Mouse (Mus musculus): Measurements from ENCODE around the gene Ccl9.

Gene Ccl9

GRCm38 (mm10) chr11:83578186-83578760 lies at the start of gene Ccl9:
TSS of gene Ccl9 (minus strand) at chr11:83578636.
- DNase-seq (ENCODE audit: extremely low read depth, low read depth) = no peak

GRCm38 (mm10) chr11:83623586-83623985 lies 45.1 kb upstream of the Ccl9 start:
- DNase-seq (ENCODE audit: extremely low read depth, low read depth) = no peak

DNA sequence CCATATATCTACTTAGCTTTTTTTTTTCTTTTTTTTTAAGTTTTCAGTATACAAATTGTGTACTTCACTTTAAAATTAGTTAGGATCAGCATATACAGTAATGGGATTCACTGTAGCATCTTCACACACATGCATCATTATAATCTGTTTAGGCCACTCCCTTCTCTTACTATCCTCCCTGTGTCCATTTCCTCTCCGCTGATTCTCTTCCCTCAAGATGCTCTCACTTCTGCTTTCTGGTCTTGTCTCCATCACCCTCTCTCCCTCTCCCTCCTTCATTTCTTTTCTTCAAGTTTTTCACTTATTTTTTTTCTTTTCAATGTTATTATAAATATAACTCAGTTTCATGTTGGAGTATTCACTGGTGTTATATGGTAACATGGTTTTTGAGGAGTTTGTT lies 40.6 kb upstream of the Ccl9 start:
- peak; percentile 11 for DNase-seq (ENCODE audit: extremely low read depth, low read depth)

- no peak for DNase-seq (ENCODE audit: extremely low read depth, low read depth)
These were observed 39.8 kb upstream of the Ccl9 start for GRCm38 (mm10) chr11:83618238-83618637.

- DNase-seq (ENCODE audit: extremely low read depth, low read depth) = no peak
These were observed 38.1 kb upstream of the Ccl9 start for GRCm38 (mm10) chr11:83616586-83616985.

DNA sequence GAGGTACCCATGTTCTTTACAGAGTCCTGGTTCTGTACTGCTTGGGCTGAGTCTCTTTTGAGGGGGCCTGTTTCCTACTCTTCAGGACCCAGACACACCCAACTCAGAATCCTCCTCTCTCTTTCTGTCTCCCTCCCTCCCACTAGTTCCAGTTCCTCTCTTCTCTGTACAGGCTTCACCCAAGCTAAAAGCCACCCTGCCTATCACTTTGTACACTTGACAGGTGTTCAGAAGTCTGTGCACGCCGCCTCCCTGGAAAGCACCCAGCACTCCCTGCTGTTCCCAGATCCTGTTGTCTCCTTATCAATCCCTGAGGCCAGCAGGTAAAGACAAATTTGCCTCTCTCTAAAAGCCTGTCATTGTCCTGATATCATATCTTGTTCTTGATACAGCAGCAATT lies 32.5 kb upstream of the Ccl9 start:
- no peak for DNase-seq (ENCODE audit: extremely low read depth, low read depth)

DNA sequence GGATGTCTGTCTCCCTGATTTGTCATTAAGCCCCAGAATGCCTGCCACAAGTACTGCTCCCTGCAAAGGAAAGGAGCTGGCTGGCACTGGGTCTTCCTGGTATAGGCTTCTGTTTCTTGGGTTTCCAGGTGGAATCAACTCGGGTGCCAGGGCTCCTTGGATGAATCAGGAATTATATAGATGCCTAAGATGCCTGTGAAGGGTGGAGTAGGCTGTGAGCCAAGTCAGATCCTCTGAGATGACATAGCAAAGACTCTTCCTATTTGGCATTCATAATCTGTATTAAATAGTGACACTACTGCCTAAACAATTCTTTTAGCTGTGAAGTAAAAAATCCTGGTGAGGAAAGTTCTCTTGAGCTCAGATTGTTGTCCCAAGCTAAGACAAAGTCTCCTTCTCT lies 28.0 kb upstream of the Ccl9 start:
- no peak for DNase-seq (ENCODE audit: extremely low read depth, low read depth)

DNA sequence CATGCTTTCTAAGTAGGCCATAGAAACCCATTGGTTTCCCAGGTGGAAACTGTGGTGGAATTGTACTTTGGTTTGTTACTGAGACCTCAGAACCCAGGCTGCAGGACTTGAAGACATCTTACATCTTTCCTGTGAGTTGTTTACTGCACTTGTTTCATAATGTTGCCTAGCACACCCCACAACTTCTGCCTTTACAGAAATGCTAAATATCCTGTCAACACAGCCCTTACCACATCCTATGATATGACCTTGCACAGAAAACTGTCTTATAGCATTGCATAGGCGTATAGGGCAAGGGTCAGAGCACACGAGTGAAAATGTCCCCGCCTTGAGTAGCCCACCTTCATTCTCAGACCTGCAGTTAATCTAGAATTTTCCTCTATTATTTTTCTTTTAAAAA lies 27.1 kb upstream of the Ccl9 start:
- DNase-seq (ENCODE audit: extremely low read depth, low read depth) = no peak

GRCm38 (mm10) chr11:83604698-83605097 lies 26.3 kb upstream of the Ccl9 start:
- no peak for DNase-seq (ENCODE audit: extremely low read depth, low read depth)

DNA sequence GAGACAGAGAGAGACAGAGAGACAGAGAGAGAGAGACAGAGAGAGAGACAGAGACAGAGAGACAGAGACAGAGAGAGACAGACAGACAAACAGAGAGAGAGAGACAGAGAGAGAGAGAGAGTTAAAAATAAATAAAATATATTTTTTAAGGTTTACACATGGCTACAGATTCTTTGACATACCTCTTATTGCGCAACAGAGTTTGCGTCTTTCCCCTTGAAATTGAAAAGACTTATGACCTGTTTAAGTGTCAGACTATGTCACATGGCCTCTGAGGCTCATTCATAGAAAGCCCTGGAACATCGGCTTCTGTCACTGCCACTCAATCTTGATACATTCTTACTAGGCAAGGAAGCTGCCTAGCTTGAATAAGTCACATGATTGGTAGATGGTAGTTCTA lies 25.0 kb upstream of the Ccl9 start:
- no peak for DNase-seq (ENCODE audit: extremely low read depth, low read depth)

DNA sequence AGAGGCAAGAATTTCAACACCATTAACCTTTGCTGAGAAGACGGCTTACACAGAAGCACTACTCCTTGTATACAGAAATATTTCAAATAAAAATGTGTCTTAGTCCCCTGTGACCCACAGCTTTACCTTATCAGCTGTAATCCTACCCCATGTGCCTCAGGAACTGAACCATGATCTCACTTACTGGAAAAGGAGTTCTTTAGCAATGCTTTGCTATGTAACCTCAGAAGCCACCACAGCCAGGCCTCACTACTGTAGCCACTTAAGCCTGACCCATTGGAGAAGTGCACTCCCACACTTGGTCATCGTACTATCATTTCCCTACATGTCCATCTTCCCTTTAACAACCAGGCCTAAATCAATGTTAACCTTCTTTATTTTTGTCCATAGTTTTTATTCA lies 22.1 kb upstream of the Ccl9 start:
- no peak for DNase-seq (ENCODE audit: extremely low read depth, low read depth)

- DNase-seq (ENCODE audit: extremely low read depth, low read depth) = no peak
These were observed 20.6 kb upstream of the Ccl9 start for GRCm38 (mm10) chr11:83598991-83599390.

- no peak for DNase-seq (ENCODE audit: extremely low read depth, low read depth)
These were observed 19.9 kb upstream of the Ccl9 start for GRCm38 (mm10) chr11:83598207-83598837.

- no peak for DNase-seq (ENCODE audit: extremely low read depth, low read depth)
These were observed 19.4 kb upstream of the Ccl9 start for GRCm38 (mm10) chr11:83597796-83598195.

DNA sequence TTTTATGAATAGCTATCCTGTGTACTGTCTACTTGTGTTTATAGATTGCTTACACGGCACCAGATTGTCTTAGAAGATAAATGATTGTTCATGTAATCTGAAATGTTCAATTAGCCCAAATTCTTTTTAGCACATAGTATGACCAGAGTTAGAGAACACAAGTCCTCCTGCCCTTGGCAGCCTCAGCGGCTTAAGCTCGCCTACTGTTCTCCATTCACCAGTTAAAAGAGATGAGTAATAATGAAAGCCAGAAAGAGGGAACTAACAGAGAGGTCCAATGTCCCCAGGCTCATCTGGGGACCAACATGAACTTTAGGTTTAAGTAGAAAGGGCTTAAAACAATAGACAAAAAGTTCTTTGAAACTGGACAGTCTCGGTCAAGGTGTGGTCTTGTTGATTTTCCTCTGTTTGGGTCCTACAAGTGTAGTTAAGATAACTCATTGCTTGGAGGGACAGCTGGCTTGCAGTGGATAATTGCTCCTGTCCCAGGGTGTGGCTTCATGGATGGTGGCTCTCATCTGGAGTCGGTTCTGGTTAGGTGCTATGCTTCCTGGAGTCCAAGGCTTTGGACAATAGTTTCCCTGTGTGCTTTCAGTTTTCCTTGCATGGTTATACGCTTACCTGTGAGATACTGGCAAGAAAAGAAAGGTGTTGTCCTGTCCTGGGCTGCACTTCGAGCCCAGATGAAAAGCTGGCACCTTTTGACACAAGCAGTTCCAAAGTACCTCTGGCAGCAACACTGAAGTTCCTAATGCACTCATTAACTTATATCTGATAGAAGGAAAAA lies 17.4 kb upstream of the Ccl9 start:
- DNase-seq (ENCODE audit: extremely low read depth, low read depth) = no peak

DNA sequence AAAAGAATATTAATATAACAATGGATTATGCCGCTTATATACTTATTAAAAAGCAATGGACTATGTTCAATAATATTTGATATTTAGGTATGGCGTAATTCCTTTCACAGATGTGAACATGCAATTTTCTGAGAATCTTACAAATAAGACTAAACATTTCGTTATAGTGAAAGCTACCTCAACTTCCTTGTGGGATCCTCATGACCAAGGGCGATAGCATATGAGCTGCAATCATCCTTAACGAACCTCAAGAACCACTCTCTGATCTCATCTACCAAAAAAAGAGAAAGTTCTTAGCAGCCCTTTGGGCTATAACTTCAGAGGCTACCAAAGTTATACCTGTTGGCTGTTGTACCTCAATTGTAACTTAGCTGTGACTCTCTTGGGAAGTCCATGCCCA lies 15.0 kb upstream of the Ccl9 start:
- DNase-seq (ENCODE audit: extremely low read depth, low read depth) = no peak

GRCm38 (mm10) chr11:83592853-83593252 lies 14.4 kb upstream of the Ccl9 start, which contains the start of gene Ccl6:
TSS of gene Ccl6 (minus strand) at chr11:83593087.
- DNase-seq (ENCODE audit: extremely low read depth, low read depth) = no peak

DNA sequence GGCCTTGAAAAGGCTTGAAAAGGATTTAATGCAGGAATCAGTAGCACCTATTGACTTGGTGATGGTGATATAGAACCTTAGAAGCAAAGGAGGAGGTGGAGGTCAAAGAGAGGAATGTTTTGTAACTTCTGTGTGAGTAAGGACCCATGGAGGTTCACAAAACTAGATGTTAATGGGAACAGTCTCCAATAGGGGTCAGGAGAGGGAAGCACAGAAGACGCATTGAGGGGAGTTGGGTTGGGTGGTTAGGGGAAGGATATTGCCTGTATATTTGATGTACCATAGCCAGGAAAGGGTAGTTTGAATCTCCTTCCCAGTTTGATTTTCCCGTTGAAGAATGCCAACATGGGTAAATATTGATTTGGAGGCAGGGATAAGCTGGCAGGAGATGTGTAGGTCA lies 5.8 kb upstream of the Ccl9 start:
- DNase-seq (ENCODE audit: extremely low read depth, low read depth) = no peak

GRCm38 (mm10) chr11:83583450-83583754 lies 5.0 kb upstream of the Ccl9 start:
- DNase-seq (ENCODE audit: extremely low read depth, low read depth) = no peak

GRCm38 (mm10) chr11:83582626-83583449 lies 4.4 kb upstream of the Ccl9 start:
- DNase-seq (ENCODE audit: extremely low read depth, low read depth) = no peak

GRCm38 (mm10) chr11:83581626-83582610 lies 3.5 kb upstream of the Ccl9 start:
- no peak for DNase-seq (ENCODE audit: extremely low read depth, low read depth)

Data from MEL-GATA-1-ER (cell line).